Mouse (Mus musculus) myocyte (in vitro differentiated cells): ENCODE results near the gene Drap1. TPM values are rescaled to one million over a fixed set of nuclear protein-coding genes. Genes with fewer than 3 reads are reported as not detected.

Source experiments
- H3K27me3 ChIP-seq: one replicate; pipeline ENCODE4 v1.6.1; 2011; ENCODE audit not compliant: control insufficient read depth, insufficient read depth, insufficient read length
- H3K36me3 ChIP-seq: one replicate; pipeline ENCODE4 v1.6.1; 2011; ENCODE audit not compliant: control insufficient read depth, insufficient read depth
- H3K4me2 ChIP-seq: one replicate; pipeline ENCODE4 v1.6.1; 2011; ENCODE audit warnings: low read depth, control low read depth
- H3K4me3 ChIP-seq: one replicate; pipeline ENCODE4 v1.5.1; 2011; ENCODE audit warnings: mild to moderate bottlenecking, control low read depth, moderate library complexity
- H3K79me2 ChIP-seq: one replicate; pipeline ENCODE4 v1.6.1; 2011; ENCODE audit not compliant: control insufficient read depth, insufficient read depth
- H3ac ChIP-seq: one replicate; pipeline ENCODE4 v1.6.1; 2011; ENCODE audit not compliant: control insufficient read depth, insufficient read length
- CEBPB ChIP-seq: IDR thresholded peaks from 2 replicates; pipeline ENCODE4 v1.6.1; 2011; ENCODE audit warnings: mild to moderate bottlenecking, moderate library complexity; ENCODE audit not compliant: poor library complexity, insufficient read depth, severe bottlenecking
- E2F4 ChIP-seq: IDR thresholded peaks from one replicate; pipeline ENCODE4 v1.6.1; 2011; ENCODE audit warnings: mild to moderate bottlenecking, control low read depth, moderate library complexity; ENCODE audit not compliant: insufficient read depth
- MAX ChIP-seq: IDR thresholded peaks from one replicate; pipeline ENCODE4 v1.6.1; 2011; ENCODE audit warnings: low read depth, mild to moderate bottlenecking, control low read depth
- MYOD1 ChIP-seq, 3 experiments: IDR thresholded peaks; one replicate each; pipeline ENCODE4 v1.6.1; 2011; ENCODE audit warnings: control low read depth in 2 of 3, low read depth in 2 of 3, mild to moderate bottlenecking in 2 of 3, moderate library complexity in 1 of 3; ENCODE audit not compliant: insufficient read length in 2 of 3, control insufficient read depth in 1 of 3
- MYOG ChIP-seq, 3 experiments: IDR thresholded peaks; one replicate each; pipeline ENCODE4 v1.6.1; 2011; ENCODE audit warnings: control low read depth in 2 of 3, low read depth in 2 of 3, mild to moderate bottlenecking in 2 of 3; ENCODE audit not compliant: insufficient read length in 2 of 3, control insufficient read depth in 1 of 3, insufficient read depth in 1 of 3
- POLR2A ChIP-seq: IDR thresholded peaks from one replicate; pipeline ENCODE4 v1.6.1; 2011; ENCODE audit warnings: low read depth, mild to moderate bottlenecking, control low read depth, moderate library complexity; ENCODE audit not compliant: insufficient read length
- POLR2AphosphoS2 ChIP-seq: IDR thresholded peaks from one replicate; pipeline ENCODE4 v1.6.1; 2011; ENCODE audit warnings: low read depth, control low read depth; ENCODE audit not compliant: insufficient read length
- REST ChIP-seq: IDR thresholded peaks from one replicate; pipeline ENCODE4 v1.6.1; 2011; ENCODE audit warnings: mild to moderate bottlenecking, control low read depth, moderate library complexity; ENCODE audit not compliant: insufficient read depth, insufficient read length
- SRF ChIP-seq: IDR thresholded peaks from one replicate; pipeline ENCODE4 v1.6.1; 2011; ENCODE audit warnings: low read depth; ENCODE audit not compliant: control insufficient read depth, insufficient read length
- TCF12 ChIP-seq: IDR thresholded peaks from one replicate; pipeline ENCODE4 v1.6.1; 2011; ENCODE audit warnings: mild to moderate bottlenecking, control low read depth; ENCODE audit not compliant: poor library complexity, insufficient read depth, severe bottlenecking
- TCF3 ChIP-seq: IDR thresholded peaks from one replicate; pipeline ENCODE4 v1.6.1; 2011; ENCODE audit warnings: low read depth, control low read depth; ENCODE audit not compliant: insufficient read length
- USF1 ChIP-seq: IDR thresholded peaks from one replicate; pipeline ENCODE4 v1.6.1; 2011; ENCODE audit warnings: low read depth, mild to moderate bottlenecking, control low read depth, moderate library complexity
- polyA plus RNA-seq: library from polyadenylated mRNA; unstranded; fragments of >200 nt; fragmentation: generic; extraction: Trizol; gene quantifications from one replicate; pipeline ENCODE4 v1.2.1, GENCODE M21; 2012; ENCODE audit warnings: missing spikeins

The Drap1 gene
- polyA plus RNA-seq, 1 experiment = 481 TPM

DNA sequence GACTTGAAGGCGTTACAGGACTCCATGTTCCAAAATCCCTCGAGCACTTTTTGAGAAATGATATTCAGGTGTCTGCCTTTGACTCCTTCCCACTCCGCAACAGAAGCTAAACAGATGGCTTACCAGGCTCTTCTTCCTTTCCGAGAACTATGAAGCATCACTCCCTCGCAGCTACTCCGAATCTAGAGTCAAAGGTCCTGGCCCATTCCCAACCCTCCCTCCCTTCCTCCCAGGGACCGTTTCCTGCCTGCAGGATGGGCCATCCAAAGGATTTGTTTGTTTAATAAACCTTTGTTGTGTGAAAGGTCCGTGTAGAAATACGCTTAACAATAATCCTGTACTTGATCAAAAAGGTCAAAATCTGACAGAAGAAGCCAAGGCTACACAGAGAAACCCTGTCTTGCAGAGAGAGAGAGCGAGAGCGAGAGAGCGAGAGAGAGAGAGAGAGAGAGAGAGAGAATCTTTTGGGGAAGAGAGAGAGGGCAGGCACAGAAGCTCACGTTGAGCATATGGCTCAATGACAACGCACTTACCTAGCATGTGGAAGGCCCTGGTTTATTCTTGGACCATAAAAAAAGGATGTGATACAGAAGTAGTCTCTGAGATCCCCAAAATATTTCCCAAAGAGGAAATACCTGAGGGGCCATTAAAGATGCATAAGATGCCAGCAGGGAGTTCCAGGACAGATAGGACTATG lies 33.1 kb upstream of the Drap1 start, which contains the start of gene Ccdc85b:
TSS of gene Ccdc85b (minus strand) at position 149 of the 697 bp plus-strand sequence.
- Histone ChIP-seq H3K36me3 (peaks cover 7% of the 10 kb centered on the region), H3K79me2 (peaks cover 51% of the 10 kb centered on the region), H3K4me3 (peak within 1 kb of the TSS; percentile 48), H3ac (peak within 1 kb of the TSS; percentile 63), H3K27me3 (no peaks in the 10 kb centered on the region), H3K4me2 (peak within 1 kb of the TSS; percentile 93)
- TF ChIP-seq TCF3 (no peak), USF1 (no peak), REST (no peak), MYOG (IDR thresholded peaks at IDR 0.05; ENCODE audit: control insufficient read depth in 1 of 3, insufficient read depth in 1 of 3, insufficient read length in 2 of 3, low read depth in 2 of 3) (no peak), POLR2A (no peak), E2F4 (no peak), MYOD1 (IDR thresholded peaks at IDR 0.05; ENCODE audit: control insufficient read depth in 1 of 3, insufficient read length in 2 of 3, low read depth in 2 of 3) (no peak), CEBPB (no peak), POLR2AphosphoS2 (no peak), SRF (no peak)

DNA sequence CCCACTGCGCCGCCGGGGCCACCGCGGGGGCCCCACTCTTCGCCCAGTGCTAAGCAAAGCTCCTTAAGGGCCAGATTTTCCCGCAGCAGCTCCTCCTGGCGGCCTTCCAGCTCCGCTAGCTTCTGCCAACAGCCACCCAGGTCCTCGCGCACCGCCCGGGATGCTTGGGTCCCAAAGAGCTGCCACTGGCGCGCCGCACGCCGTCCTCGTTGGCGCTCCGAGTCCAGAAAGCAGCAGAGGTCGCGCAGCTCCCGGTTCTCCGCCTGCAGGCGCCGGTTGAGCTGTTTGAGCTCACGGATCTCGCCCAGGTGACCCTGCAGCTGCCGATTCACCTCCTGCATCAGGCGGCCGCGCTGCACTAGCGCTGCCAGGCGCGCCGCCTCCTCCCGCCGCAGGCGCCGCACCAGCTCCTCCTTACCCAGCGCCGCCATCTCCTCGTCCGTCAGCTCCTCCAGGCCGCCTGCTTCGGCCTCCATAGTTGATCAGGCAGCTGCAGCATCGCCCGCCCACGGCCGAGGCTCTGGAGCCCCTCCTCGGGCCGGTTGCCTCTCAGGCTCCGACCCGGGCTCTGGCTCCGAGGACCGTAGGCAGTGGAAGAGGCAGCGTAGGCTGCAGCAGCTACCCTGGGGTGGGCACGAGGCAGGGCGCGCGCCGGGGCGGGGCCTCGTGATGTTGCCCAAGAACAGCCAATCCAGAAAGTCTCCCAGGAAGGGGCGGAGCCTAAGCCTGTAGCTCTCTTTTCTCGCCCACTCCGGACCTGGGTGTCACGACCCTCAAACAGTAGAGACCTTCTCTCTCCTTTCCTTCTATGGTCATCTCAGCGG lies 32.4 kb upstream of the Drap1 start:
- TF ChIP-seq MYOD1 (IDR thresholded peaks at IDR 0.05; ENCODE audit: control insufficient read depth in 1 of 3, insufficient read length in 2 of 3, low read depth in 2 of 3) (peak in 1 of 3 experiments; percentile 31), E2F4 (no peak), REST (no peak), TCF3 (no peak), POLR2A (peak; percentile 92), POLR2AphosphoS2 (peak; percentile 76), CEBPB (no peak), MYOG (IDR thresholded peaks at IDR 0.05; ENCODE audit: control insufficient read depth in 1 of 3, insufficient read depth in 1 of 3, insufficient read length in 2 of 3, low read depth in 2 of 3) (peak in 1 of 3 experiments; percentile 35), MAX (no peak), SRF (peak; percentile 42), TCF12 (no peak), USF1 (no peak)
- no peaks in the 10 kb centered on the region for H3K27me3 ChIP-seq
- H3K36me3 ChIP-seq = peaks cover 6% of the 10 kb centered on the region
- H3K4me3 ChIP-seq = peak overlapping the region; percentile 48
- peaks cover 57% of the 10 kb centered on the region for H3K79me2 ChIP-seq
- peak overlapping the region; percentile 93 for H3K4me2 ChIP-seq
- H3ac ChIP-seq = peak overlapping the region; percentile 63

DNA sequence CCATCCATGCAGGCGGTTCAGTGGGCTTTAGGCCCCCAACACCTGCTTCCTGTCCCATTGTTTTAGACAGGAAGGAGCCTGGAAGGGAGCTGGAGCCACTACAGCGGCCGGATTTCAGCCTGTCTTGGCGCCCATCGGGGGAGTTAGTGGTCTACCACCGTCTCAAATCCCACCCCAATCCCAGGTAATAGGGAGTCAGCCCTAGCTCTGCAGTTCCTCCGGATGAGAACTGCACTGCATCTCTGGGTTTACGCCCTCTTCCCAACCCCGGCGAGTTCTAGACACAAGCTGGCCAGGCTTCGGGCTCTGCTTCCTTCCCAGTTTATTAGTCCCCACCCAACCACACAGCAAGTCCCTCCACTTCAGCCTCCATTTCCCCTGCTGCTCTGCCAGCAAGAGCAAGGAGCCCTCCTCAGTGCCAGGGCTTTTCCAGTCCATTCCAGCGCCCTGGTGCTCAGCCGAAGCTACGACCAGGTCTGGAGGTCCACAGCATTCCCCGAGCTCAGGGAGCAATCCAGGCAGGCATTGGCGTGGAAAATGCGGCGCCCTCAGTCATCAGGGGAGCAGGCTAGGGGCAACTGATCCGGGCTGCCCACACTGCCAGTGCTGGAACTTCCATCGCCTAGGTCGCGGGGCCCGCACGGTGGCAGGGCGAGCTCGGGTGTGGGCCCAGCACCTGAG lies 31.6 kb upstream of the Drap1 start:
- Histone ChIP-seq H3K27me3 (no peaks in the 10 kb centered on the region), H3K4me2 (peak overlapping the region; percentile 93), H3K4me3 (peak overlapping the region; percentile 48), H3ac (peak overlapping the region; percentile 63), H3K36me3 (peaks cover 6% of the 10 kb centered on the region), H3K79me2 (peaks cover 57% of the 10 kb centered on the region)
- peak; percentile 10 for TF ChIP-seq POLR2AphosphoS2
- TF ChIP-seq TCF12 = no peak
- no peak for TF ChIP-seq SRF

DNA sequence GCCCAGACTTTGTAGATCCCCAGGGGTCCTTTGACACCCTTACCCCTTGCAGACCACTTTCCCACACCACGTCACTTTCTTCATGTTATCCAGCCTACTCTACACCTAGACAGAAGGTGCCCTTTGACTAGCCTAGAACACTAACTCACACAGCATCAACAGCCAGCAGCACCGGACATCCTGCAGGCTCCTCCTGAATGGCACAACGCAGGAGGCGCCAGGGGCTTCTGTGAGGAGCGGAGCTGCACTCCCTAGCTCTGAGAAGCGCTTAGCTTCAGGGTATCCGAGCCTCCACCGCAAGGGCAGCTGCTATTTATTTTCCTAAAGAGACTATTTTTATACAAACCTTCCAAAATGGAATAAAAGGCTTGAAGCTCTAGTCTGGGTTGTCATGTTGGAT lies 30.8 kb upstream of the Drap1 start:
- H3K27me3 ChIP-seq = no peaks in the 10 kb centered on the region
- peak overlapping the region; percentile 48 for H3K4me3 ChIP-seq
- H3K36me3 ChIP-seq = peaks cover 6% of the 10 kb centered on the region
- TF ChIP-seq USF1 = no peak
- no peak for TF ChIP-seq TCF12
- no peak for TF ChIP-seq E2F4
- no peak for TF ChIP-seq SRF
- no peak for TF ChIP-seq MYOG (IDR thresholded peaks at IDR 0.05; ENCODE audit: control insufficient read depth in 1 of 3, insufficient read depth in 1 of 3, insufficient read length in 2 of 3, low read depth in 2 of 3)
- TF ChIP-seq CEBPB = no peak
- no peak for TF ChIP-seq MYOD1 (IDR thresholded peaks at IDR 0.05; ENCODE audit: control insufficient read depth in 1 of 3, insufficient read length in 2 of 3, low read depth in 2 of 3)
- TF ChIP-seq POLR2AphosphoS2 = no peak
- no peak for TF ChIP-seq MAX
- no peak for TF ChIP-seq REST
- TF ChIP-seq TCF3 = no peak
- no peak for TF ChIP-seq POLR2A
- H3K4me2 ChIP-seq = peak overlapping the region; percentile 93
- H3K79me2 ChIP-seq = peaks cover 57% of the 10 kb centered on the region
- H3ac ChIP-seq = no peak overlapping the region
